Mouse (Mus musculus): ENCODE measurements around the gene Kndc1.

- TF ChIP-seq TAL1 (IDR thresholded peaks at IDR 0.05; ENCODE audit: low read length) (no peak), GATA1 (IDR thresholded peaks at IDR 0.05; ENCODE audit: low read length) (no peak)
Measured at GRCm38 (mm10) chr7:139850677-139851076, 43.8 kb upstream of the Kndc1 start.
